Mouse (Mus musculus): ENCODE results near the gene Col8a1. TPM values are rescaled to one million over a fixed set of nuclear protein-coding genes. Genes with fewer than 3 reads are reported as not detected.

Gene Col8a1
- polyA plus RNA-seq, 1 experiment from 2014 or later = 2.9 TPM

GRCm38 (mm10) chr16:57641346-57641885, 113.1 kb downstream of the Col8a1 start:
- Histone ChIP-seq H3K4me3 (ENCODE audit: low read depth, low read length) (no peak overlapping the region), H3K27me3 (ENCODE audit: control insufficient read depth, insufficient read depth, low read length) (no peaks in the 10 kb centered on the region), H3K4me1 (replicated peaks; ENCODE audit: control insufficient read depth, insufficient read depth, low read length) (no peaks in the 10 kb centered on the region), H3K9me3 (ENCODE audit: control insufficient read depth, low read length) (no peaks in the 10 kb centered on the region), H3K4me2 (replicated peaks; ENCODE audit: low read depth, low read length) (no peak overlapping the region), H3K27ac (ENCODE audit: low read depth, low read length) (no peak overlapping the region), H3K36me3 (ENCODE audit: control insufficient read depth, insufficient read depth, low read length) (no peaks in the 10 kb centered on the region), H3K9ac (ENCODE audit: low read depth, low read length) (no peak overlapping the region)
- DNase-seq (ENCODE audit: low spot score) = no peak
- WGBS = 75% methylated on average over 10 of the region's 10 CpGs
- no peak for ATAC-seq (ENCODE audit: low FRiP score)

GRCm38 (mm10) chr16:57634766-57635165, 119.8 kb downstream of the Col8a1 start:
- H3K27ac ChIP-seq (ENCODE audit: low read depth, low read length) = no peak overlapping the region
- 79% methylated on average over 5 of the region's 5 CpGs for WGBS
- H3K9me3 ChIP-seq (ENCODE audit: control insufficient read depth, low read length) = no peaks in the 10 kb centered on the region
- ATAC-seq (ENCODE audit: low FRiP score) (no peak), DNase-seq (ENCODE audit: low spot score) (no peak)
- H3K4me1 ChIP-seq (replicated peaks; ENCODE audit: control insufficient read depth, insufficient read depth, low read length) = no peaks in the 10 kb centered on the region
- no peaks in the 10 kb centered on the region for H3K27me3 ChIP-seq (ENCODE audit: control insufficient read depth, insufficient read depth, low read length)
- no peak overlapping the region for H3K9ac ChIP-seq (ENCODE audit: low read depth, low read length)
- H3K4me3 ChIP-seq (ENCODE audit: low read depth, low read length) = no peak overlapping the region
- no peak overlapping the region for H3K4me2 ChIP-seq (replicated peaks; ENCODE audit: low read depth, low read length)
- H3K36me3 ChIP-seq (ENCODE audit: control insufficient read depth, insufficient read depth, low read length) = no peaks in the 10 kb centered on the region

DNA sequence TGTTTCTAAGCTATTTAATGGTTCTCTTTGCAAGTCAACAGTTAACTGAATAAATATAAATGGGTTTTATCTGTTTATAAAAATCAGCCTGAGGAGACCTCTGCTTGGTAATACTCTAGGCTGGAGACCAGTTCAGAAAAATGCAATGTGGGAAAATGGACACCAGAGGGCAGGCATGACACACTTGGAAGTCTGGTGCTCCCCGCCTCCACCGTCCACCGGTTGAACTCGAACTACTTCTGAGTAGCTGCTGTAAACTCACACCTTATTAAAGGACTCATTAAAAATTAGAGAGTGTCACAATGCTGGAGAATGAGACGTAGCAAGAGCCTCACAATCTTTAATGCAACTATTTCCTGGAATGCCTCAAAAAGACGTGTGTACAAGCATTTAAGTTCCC, 120.3 kb downstream of the Col8a1 start:
- Histone ChIP-seq H3K4me2 (replicated peaks; ENCODE audit: low read depth, low read length) (no peak overlapping the region), H3K9me3 (ENCODE audit: control insufficient read depth, low read length) (no peaks in the 10 kb centered on the region), H3K4me1 (replicated peaks; ENCODE audit: control insufficient read depth, insufficient read depth, low read length) (no peaks in the 10 kb centered on the region), H3K9ac (ENCODE audit: low read depth, low read length) (no peak overlapping the region), H3K36me3 (ENCODE audit: control insufficient read depth, insufficient read depth, low read length) (no peaks in the 10 kb centered on the region), H3K4me3 (ENCODE audit: low read depth, low read length) (no peak overlapping the region), H3K27ac (ENCODE audit: low read depth, low read length) (no peak overlapping the region), H3K27me3 (ENCODE audit: control insufficient read depth, insufficient read depth, low read length) (no peaks in the 10 kb centered on the region)
- 15% methylated on average over 6 of the region's 6 CpGs for WGBS
- peak; percentile 84 for DNase-seq (ENCODE audit: low spot score)
- peak; percentile 75 for ATAC-seq (ENCODE audit: low FRiP score)

DNA sequence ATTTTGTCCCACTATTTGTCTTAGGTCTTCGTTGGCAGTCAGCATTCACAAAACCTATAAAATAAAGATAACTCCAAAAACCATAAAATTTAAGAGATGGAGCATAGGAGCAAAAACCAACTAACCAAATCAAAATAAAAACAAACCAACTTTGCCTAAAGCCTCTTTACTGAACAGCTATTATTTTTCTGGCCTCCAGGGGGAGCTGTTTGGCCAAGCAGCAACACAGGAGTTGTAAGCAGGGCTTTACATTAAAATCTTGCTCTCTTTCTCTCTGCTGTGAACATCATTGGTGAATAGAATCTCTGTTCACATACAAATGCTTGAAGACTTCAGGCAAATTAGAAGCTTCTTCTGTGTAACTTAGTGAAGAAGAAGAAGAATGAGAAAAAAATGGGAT, 142.8 kb downstream of the Col8a1 start:
- DNase-seq (ENCODE audit: low spot score) = peak; percentile 61
- Histone ChIP-seq H3K4me1 (replicated peaks; ENCODE audit: control insufficient read depth, insufficient read depth, low read length) (no peaks in the 10 kb centered on the region), H3K9me3 (ENCODE audit: control insufficient read depth, low read length) (no peaks in the 10 kb centered on the region), H3K36me3 (ENCODE audit: control insufficient read depth, insufficient read depth, low read length) (no peaks in the 10 kb centered on the region), H3K27me3 (ENCODE audit: control insufficient read depth, insufficient read depth, low read length) (no peaks in the 10 kb centered on the region), H3K4me2 (replicated peaks; ENCODE audit: low read depth, low read length) (no peak overlapping the region), H3K9ac (ENCODE audit: low read depth, low read length) (no peak overlapping the region), H3K27ac (ENCODE audit: low read depth, low read length) (no peak overlapping the region), H3K4me3 (ENCODE audit: low read depth, low read length) (no peak overlapping the region)
- no peak for ATAC-seq (ENCODE audit: low FRiP score)
- WGBS = 5% methylated on average over 1 of the region's 1 CpGs

GRCm38 (mm10) chr16:57606444-57607227, 147.9 kb downstream of the Col8a1 start, which contains the start of gene Cmss1:
Cmss1 (minus strand) TSS chr16:57606864.
- Histone ChIP-seq H3K4me3 (ENCODE audit: low read depth, low read length) (peak within 1 kb of the TSS; percentile 88), H3K4me1 (replicated peaks; ENCODE audit: control insufficient read depth, insufficient read depth, low read length) (no peaks in the 10 kb centered on the region), H3K36me3 (ENCODE audit: control insufficient read depth, insufficient read depth, low read length) (no peaks in the 10 kb centered on the region), H3K9me3 (ENCODE audit: control insufficient read depth, low read length) (no peaks in the 10 kb centered on the region), H3K27me3 (ENCODE audit: control insufficient read depth, insufficient read depth, low read length) (no peaks in the 10 kb centered on the region), H3K27ac (ENCODE audit: low read depth, low read length) (no peak within 1 kb of the TSS), H3K4me2 (replicated peaks; ENCODE audit: low read depth, low read length) (peak within 1 kb of the TSS; percentile 79), H3K9ac (ENCODE audit: low read depth, low read length) (peak within 1 kb of the TSS; percentile 66)
- ATAC-seq (ENCODE audit: low FRiP score) (peak; percentile 96), DNase-seq (ENCODE audit: low spot score) (peak; percentile 93)
- under 1% methylated on average over 61 of the region's 64 CpGs for WGBS

- H3K4me1 ChIP-seq (replicated peaks; ENCODE audit: control insufficient read depth, insufficient read depth, low read length) = no peaks in the 10 kb centered on the region
- H3K4me2 ChIP-seq (replicated peaks; ENCODE audit: low read depth, low read length) = no peak overlapping the region
- H3K36me3 ChIP-seq (ENCODE audit: control insufficient read depth, insufficient read depth, low read length) = no peaks in the 10 kb centered on the region
- H3K27me3 ChIP-seq (ENCODE audit: control insufficient read depth, insufficient read depth, low read length) = no peaks in the 10 kb centered on the region
- ATAC-seq (ENCODE audit: low FRiP score) (no peak), DNase-seq (ENCODE audit: low spot score) (no peak)
- no peaks in the 10 kb centered on the region for H3K9me3 ChIP-seq (ENCODE audit: control insufficient read depth, low read length)
- H3K9ac ChIP-seq (ENCODE audit: low read depth, low read length) = no peak overlapping the region
- H3K27ac ChIP-seq (ENCODE audit: low read depth, low read length) = no peak overlapping the region
- no peak overlapping the region for H3K4me3 ChIP-seq (ENCODE audit: low read depth, low read length)
Measured at GRCm38 (mm10) chr16:57601031-57601430, 153.5 kb downstream of the Col8a1 start.

DNA sequence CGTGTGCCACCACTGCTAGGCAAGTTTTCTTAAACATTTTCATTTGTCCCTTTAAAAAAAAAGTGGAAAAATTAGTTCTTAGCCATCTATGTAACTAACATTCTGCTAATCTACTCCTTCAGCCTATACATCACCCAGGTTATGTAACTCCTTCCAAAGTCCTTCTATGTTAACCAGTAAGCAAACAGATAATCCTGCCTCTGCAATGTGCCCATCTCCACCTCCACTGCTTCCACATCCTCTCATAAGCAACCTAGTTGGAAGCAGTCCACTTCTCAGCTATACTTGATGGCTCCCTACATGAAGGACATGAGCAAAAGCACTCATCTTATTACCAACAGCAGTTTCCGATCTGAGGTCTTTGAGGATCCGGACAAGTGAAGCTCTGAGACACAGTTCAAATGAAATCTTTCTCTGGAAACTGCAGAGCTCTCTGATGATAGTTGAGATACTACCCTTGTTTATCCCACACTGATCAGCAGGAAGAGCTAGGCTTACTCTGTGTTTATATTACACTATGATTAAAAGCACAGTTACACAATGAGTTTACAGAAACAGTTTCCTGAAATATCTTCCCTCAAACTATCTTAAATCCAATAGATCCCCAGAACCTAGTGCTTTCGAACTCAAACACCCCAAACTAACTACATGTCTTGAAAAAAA, 157.1 kb downstream of the Col8a1 start:
- Histone ChIP-seq H3K9ac (ENCODE audit: low read depth, low read length) (no peak overlapping the region), H3K4me2 (replicated peaks; ENCODE audit: low read depth, low read length) (no peak overlapping the region), H3K27ac (ENCODE audit: low read depth, low read length) (no peak overlapping the region), H3K4me3 (ENCODE audit: low read depth, low read length) (no peak overlapping the region), H3K36me3 (ENCODE audit: control insufficient read depth, insufficient read depth, low read length) (no peaks in the 10 kb centered on the region), H3K27me3 (ENCODE audit: control insufficient read depth, insufficient read depth, low read length) (no peaks in the 10 kb centered on the region), H3K9me3 (ENCODE audit: control insufficient read depth, low read length) (no peaks in the 10 kb centered on the region), H3K4me1 (replicated peaks; ENCODE audit: control insufficient read depth, insufficient read depth, low read length) (no peaks in the 10 kb centered on the region)
- ATAC-seq (ENCODE audit: low FRiP score) (no peak), DNase-seq (ENCODE audit: low spot score) (no peak)
- WGBS = 92% methylated on average over 4 of the region's 4 CpGs

- ATAC-seq (ENCODE audit: low FRiP score) (peak; percentile 51; the same call in 1 of the 2 replicates), DNase-seq (ENCODE audit: low spot score) (peak; percentile 73)
- H3K36me3 ChIP-seq (ENCODE audit: control insufficient read depth, insufficient read depth, low read length) = no peaks in the 10 kb centered on the region
- no peaks in the 10 kb centered on the region for H3K4me1 ChIP-seq (replicated peaks; ENCODE audit: control insufficient read depth, insufficient read depth, low read length)
- H3K9me3 ChIP-seq (ENCODE audit: control insufficient read depth, low read length) = no peaks in the 10 kb centered on the region
- H3K27ac ChIP-seq (ENCODE audit: low read depth, low read length) = no peak overlapping the region
- 45% methylated on average over 7 of the region's 7 CpGs for WGBS
- no peak overlapping the region for H3K9ac ChIP-seq (ENCODE audit: low read depth, low read length)
- no peak overlapping the region for H3K4me2 ChIP-seq (replicated peaks; ENCODE audit: low read depth, low read length)
- H3K27me3 ChIP-seq (ENCODE audit: control insufficient read depth, insufficient read depth, low read length) = no peaks in the 10 kb centered on the region
- H3K4me3 ChIP-seq (ENCODE audit: low read depth, low read length) = no peak overlapping the region
Measured at GRCm38 (mm10) chr16:57593422-57594157, 160.9 kb downstream of the Col8a1 start.

All from hindbrain, embryonic 11.5 days (tissue).